Mouse (Mus musculus) embryonic fibroblast, embryonic 13.5 days (primary cell): Measurements from ENCODE around the gene Ndufv1. TPM values are rescaled to one million over a fixed set of nuclear protein-coding genes. Genes with fewer than 3 reads are reported as not detected.
A peak's percentile ranks its signal among the peaks of the same experiment; 100 is the strongest.

ENCODE experiments used
- H3K27ac ChIP-seq: 2 replicates; pipeline ENCODE4 v1.5.1; 2012; ENCODE audit warnings: low read length, control low read depth, inconsistent platforms; ENCODE audit not compliant: insufficient read depth
- H3K4me1 ChIP-seq: 2 replicates; pipeline ENCODE4 v1.6.1; 2011; ENCODE audit warnings: low read length; ENCODE audit not compliant: control insufficient read depth, insufficient read depth
- H3K4me3 ChIP-seq: 2 replicates; pipeline ENCODE4 v1.5.1; 2011; ENCODE audit warnings: mild to moderate bottlenecking, control low read depth, low read length; ENCODE audit not compliant: insufficient read depth
- CTCF ChIP-seq: IDR thresholded peaks from 2 replicates; pipeline ENCODE4 v1.5.1; 2011; ENCODE audit warnings: mild to moderate bottlenecking, control low read depth, low read length, moderate library complexity, borderline replicate concordance; ENCODE audit not compliant: insufficient read depth
- POLR2A ChIP-seq: IDR thresholded peaks from 2 replicates; pipeline ENCODE4 v1.6.1; 2011; ENCODE audit warnings: low read depth, mild to moderate bottlenecking, control low read depth, low read length, moderate library complexity
- polyA plus RNA-seq: library from polyadenylated mRNA; stranded (reverse); fragments of >200 nt; gene quantifications from 2 replicates; pipeline ENCODE4 v1.2.4, GENCODE M21; 2011; ENCODE audit warnings: low read depth; ENCODE audit not compliant: missing spikeins, insufficient read length

The Ndufv1 gene
- polyA plus RNA-seq, 1 experiment: 64.3 TPM

DNA sequence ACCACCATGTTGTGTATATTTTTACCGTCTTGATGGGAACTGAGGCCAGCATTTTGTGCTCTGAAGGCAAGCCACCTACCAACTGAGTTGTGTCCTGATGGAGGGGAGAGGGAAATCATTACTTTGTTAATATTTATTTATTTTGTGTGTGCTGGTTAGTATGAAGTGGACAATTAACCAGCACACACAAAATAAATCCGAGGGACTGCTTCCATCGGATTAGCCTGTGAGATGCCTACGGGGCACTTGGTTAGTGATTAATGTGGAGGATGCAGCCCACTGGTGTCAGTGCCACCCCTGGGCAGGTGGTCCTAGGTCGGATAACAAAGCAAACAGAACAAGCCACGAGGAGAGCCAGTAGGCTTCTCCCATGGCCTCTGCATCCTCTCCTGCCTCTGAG is 17.7 kb downstream of the Ndufv1 start:
- no peak overlapping the region for H3K27ac ChIP-seq
- no peaks in the 10 kb centered on the region for H3K4me1 ChIP-seq
- H3K4me3 ChIP-seq: no peak overlapping the region
- TF ChIP-seq CTCF (no peak), POLR2A (no peak)

DNA sequence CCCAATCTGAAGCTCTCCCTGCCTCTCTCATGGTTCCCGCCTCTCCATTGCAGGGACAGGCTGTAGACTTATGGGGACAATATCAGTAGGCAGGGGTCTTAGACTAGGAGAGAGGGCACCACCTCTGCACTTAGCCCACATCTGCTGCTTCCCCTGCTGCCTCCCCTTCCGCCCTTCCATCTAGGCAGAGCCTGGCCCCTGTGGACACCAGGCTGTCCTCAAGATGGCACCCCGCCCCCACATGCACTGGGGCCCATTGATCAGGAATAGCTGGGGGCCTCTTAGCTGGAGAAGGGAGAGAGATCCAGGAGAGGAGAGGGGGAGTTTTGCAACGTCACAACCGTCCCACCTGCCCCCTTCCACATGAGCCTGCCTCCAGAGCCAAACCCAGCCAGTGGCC is 20.2 kb downstream of the Ndufv1 start, which contains the start of gene Tbx10:
TSS of gene Tbx10 (plus strand) at position 337 of the 400 bp plus-strand sequence.
- Histone ChIP-seq H3K4me3 (no peak within 1 kb of the TSS), H3K4me1 (no peaks in the 10 kb centered on the region), H3K27ac (no peak within 1 kb of the TSS)
- no peak for TF ChIP-seq CTCF

DNA sequence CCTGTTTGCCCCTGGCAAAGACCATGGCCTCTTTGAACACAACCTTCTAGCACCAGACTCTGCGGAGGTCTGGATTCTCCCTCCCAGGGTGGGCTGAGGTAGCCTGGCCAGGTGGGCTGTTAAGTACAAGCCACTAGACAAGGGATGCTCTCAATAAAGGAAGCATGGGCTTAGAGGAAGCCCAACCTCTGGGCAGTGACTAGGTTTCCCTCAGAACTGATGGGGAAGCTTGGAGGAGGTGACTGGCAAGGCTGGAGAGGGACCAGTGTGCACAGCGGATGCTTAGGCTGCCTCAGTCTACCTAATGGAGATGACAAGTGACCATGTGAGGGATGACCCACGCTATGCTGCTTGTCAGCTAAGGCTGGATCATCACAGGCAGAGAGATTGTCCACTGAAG is 20.6 kb downstream of the Ndufv1 start:
- no peak for TF ChIP-seq POLR2A
- TF ChIP-seq CTCF: no peak
- no peak overlapping the region for H3K4me3 ChIP-seq
- no peaks in the 10 kb centered on the region for H3K4me1 ChIP-seq
- no peak overlapping the region for H3K27ac ChIP-seq

DNA sequence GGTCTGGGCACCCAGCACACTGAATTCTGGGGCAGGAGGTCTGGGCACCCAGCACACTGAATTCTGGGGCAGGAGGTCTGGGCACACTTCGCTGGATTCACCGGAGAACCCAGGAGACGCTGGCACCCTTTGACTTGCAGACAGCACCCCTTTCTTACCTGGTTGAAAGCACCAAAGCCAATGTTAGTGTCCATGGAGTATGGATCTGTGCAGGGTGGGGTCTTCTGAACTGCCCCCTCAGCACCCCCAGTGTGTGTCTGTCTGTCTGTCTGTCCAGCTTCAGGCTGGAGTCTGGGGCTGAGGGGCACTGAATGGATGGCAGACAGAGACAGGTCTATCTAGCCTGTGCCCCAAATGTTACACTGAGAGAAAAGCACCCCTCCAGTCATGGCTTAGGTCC is 21.0 kb downstream of the Ndufv1 start:
- H3K4me1 ChIP-seq: peaks cover 3% of the 10 kb centered on the region; the same call in 1 of the 2 replicates
- H3K27ac ChIP-seq: no peak overlapping the region
- H3K4me3 ChIP-seq: no peak overlapping the region
- no peak for TF ChIP-seq POLR2A
- TF ChIP-seq CTCF: no peak

DNA sequence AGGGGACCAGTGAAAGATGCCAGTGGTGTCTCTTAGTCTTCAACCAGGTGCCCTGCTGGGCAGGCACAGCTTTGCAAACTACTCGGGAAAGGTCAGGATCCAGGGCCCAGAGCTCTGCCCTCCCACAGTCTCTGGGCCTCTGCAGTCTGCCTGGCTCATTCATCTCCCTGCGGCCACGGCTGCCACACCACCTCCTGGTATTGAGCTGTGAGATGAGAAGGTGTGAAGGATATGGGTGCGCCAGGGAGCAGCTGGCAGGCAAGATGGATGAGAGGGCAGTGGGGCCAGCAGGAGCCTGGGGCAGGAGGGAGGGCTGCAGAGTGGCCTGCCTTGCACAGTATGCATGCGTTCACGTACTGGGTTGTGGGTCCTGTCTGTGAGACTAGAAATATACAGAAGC is 21.8 kb downstream of the Ndufv1 start:
- H3K27ac ChIP-seq: no peak overlapping the region
- no peak overlapping the region for H3K4me3 ChIP-seq
- TF ChIP-seq CTCF (no peak), POLR2A (no peak)
- peaks cover 5% of the 10 kb centered on the region; the same call in 1 of the 2 replicates for H3K4me1 ChIP-seq

DNA sequence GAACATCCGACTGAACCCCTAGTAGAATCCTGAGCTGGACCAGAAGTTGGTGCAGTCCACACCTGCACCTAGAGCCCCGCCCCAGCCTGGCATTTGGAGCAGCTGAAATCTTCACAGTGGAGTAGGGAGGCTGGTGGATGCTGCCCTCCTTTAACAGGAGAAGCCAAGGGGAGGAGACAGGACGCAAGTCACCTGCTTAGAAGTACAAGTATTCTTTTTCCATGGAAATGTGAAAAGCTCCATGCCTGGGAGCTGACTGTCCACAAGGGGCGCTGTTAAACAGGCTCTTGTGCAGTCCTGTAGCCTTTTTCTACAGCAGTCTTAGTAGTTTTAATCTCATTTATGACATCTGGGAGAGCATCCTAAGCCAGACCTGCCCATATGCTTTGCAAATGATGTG is 23.9 kb downstream of the Ndufv1 start:
- Histone ChIP-seq H3K4me3 (no peak overlapping the region), H3K4me1 (peaks cover 5% of the 10 kb centered on the region; the same call in 1 of the 2 replicates), H3K27ac (no peak overlapping the region)
- TF ChIP-seq CTCF: no peak
- no peak for TF ChIP-seq POLR2A

DNA sequence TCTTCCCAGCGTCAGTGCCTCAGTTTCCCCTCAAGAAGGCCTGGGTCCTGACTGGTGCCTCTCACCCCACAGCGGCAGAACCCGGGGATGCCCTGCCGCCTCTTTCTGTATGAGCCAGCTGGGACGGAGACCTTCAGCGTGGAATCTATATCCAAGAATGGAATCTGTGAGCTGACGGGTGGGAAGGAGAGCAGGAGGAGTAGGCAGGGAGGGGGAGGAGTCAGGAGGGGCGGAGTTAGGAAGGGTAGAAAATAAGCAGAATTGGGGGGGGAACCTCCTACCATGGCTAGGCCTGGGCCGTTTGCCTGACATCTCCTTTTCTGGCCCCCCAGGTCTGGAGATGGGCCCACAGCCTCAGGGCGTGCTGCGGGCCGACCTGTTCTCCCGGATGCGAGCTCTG is 24.5 kb downstream of the Ndufv1 start:
- no peak for TF ChIP-seq CTCF
- no peak for TF ChIP-seq POLR2A
- Histone ChIP-seq H3K27ac (no peak overlapping the region), H3K4me1 (peaks cover 5% of the 10 kb centered on the region; the same call in 1 of the 2 replicates), H3K4me3 (no peak overlapping the region)

DNA sequence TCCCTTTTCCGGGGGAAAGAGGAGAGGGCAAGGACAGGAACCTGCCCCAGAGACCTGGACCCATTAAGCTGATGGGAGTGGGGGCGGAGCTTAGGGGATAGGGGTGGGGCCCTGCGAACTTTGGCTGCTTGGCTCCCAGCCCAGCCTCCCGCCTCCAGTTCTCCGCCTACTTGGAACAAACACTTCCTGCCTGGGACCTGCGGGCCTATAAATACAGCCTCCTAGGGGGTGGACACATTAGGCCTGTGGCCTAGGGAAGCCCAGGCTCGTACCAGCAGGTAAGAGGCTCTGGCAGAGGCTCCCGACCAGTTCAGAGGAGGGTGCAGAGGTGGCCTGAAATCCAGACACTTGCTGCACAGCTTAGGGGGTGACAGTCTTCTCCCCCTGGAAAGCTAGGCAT is 26.3 kb downstream of the Ndufv1 start, which contains the start of gene Acy3:
TSS of gene Acy3 (plus strand) at position 237 of the 400 bp plus-strand sequence.
- TF ChIP-seq POLR2A: peak; percentile 75
- TF ChIP-seq CTCF: no peak
- H3K4me3 ChIP-seq: no peak within 1 kb of the TSS
- peaks cover 5% of the 10 kb centered on the region; the same call in 1 of the 2 replicates for H3K4me1 ChIP-seq
- H3K27ac ChIP-seq: no peak within 1 kb of the TSS

DNA sequence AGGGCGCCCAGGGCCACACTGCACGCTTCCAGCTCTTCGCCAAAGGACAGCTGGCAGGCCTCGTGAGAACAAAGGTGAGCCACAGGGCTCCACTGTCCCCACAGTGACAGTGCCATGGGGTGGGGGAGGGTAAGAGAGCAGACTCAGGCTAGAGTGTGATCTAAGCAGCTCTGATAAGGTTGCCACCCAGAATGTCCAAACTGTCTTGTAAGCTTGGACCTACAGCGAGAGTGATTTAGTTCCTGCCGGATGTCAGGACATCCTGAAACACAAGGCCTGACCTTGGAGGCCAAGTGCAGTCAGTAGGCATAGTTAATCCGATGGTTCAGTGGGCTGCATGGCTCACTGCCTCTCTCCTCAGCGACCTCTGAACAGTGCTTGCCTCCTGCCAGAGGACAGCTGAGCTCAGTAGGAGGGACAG is 27.3 kb downstream of the Ndufv1 start:
- H3K4me3 ChIP-seq: no peak overlapping the region
- H3K4me1 ChIP-seq: peaks cover 5% of the 10 kb centered on the region; the same call in 1 of the 2 replicates
- TF ChIP-seq CTCF (no peak), POLR2A (no peak)
- no peak overlapping the region for H3K27ac ChIP-seq

DNA sequence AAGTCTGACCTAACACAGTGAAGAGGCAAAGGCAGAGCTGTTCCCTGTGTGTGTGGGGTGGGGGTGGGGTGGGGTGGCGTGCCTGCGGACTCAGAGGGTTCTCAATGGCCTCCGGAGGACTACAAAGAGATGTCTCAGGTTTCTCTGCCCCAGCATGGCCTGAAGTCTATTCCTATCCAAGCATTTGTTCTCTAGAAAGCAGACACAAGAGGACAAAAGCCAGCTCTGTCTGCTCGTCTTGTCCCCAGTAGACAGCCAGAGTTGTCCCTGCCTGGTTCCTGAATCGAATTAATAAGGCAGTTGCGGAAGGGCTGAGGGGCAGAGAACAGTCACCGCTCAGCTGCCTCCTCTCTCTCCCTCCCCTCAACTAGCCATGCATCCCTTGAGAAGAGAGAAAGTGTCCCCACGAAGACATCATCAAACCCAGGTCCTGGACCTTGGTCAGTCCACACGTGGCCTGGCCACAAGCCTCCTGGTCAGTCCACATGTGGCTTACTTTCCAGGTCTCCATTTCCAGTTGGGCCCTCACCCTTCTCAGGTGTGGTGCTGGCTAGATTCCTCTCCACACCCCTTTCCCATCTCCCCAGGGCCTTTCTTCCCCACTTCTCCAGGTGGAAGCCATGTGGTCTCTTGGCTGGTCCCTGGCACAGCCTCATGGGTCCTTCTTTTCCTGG is 28.9 kb downstream of the Ndufv1 start:
- Histone ChIP-seq H3K4me3 (no peak overlapping the region), H3K4me1 (peaks cover 5% of the 10 kb centered on the region; the same call in 1 of the 2 replicates), H3K27ac (no peak overlapping the region)
- no peak for TF ChIP-seq POLR2A
- no peak for TF ChIP-seq CTCF

DNA sequence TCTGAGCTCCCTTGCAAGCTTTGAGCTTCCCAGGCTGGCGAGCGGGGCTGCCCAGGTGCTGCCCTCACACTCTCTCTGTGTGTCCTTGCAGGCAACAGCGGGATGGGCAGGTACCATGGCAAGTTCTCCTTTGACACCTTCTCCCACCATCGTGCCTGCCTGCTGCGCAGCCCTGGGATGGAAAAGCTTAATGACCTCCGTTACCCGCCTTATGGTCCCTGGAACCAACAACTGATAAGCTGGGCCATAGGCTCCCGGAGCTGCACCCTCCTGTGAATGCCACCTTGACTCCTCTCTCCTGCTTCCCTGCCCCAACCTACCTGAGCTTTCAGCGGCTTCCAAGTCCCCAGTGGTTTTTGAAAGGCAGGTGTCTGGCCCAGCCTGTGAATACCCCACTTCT is 31.7 kb downstream of the Ndufv1 start:
- H3K4me1 ChIP-seq: no peaks in the 10 kb centered on the region
- no peak overlapping the region for H3K4me3 ChIP-seq
- no peak overlapping the region for H3K27ac ChIP-seq
- TF ChIP-seq POLR2A: no peak
